Mouse (Mus musculus) frontal cortex, adult (tissue): ENCODE data around the gene Hspa1a.
"Not testable (repeated sequence)": the region's sequence is repeated elsewhere in the genome, so short reads cannot be mapped to it uniquely, and the experiment has no call there.

Source experiments
- ATAC-seq: cut with Nextera tagmentation; 2 replicates; pipeline ENCODE4 v1.9.2; 2017; ENCODE audit warnings: mild to moderate bottlenecking, moderate library complexity, mixed read lengths; ENCODE audit not compliant: low TSS enrichment

The Hspa1a gene

DNA sequence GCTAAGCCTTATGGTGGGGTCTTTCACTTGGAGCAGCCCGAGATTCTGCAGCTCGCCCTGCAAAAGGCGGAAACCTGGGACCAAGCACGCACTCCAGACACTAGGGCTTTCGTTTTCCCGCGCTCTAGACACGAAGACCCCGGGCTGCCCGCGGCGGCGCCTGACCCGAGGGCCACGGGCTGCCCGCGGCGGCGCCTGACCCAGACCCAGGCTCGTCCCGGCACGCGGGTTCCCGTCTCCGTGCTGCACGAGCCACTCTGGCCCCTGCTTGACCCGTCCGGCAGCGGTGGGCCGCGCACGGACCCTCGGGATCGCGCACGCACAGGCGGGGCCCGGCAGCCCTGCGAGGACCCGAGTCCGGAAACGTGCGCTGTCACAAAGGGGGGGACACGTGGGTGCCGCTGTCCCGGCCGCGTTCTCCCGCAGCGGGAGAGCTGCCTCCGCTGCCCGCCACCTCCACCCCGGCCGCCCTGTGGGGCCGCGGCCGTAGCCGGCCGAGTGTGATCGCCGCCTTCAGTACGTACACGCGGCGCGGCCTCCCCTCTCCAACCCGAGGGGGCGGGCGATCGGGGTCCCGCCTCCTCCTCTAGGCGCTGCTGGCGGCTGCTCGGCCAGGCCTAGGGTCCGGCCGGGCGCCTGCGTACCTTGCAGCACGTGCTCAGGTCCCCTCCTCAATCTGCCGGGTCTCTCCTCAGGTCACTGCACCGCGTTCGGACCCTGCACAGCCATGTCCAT, 28.9 kb upstream of the Hspa1a start, which contains the start of gene Vars:
TSS of gene Vars (plus strand) at position 271 of the 735 bp plus-strand sequence.
- ATAC-seq, result peak; percentile 76

DNA sequence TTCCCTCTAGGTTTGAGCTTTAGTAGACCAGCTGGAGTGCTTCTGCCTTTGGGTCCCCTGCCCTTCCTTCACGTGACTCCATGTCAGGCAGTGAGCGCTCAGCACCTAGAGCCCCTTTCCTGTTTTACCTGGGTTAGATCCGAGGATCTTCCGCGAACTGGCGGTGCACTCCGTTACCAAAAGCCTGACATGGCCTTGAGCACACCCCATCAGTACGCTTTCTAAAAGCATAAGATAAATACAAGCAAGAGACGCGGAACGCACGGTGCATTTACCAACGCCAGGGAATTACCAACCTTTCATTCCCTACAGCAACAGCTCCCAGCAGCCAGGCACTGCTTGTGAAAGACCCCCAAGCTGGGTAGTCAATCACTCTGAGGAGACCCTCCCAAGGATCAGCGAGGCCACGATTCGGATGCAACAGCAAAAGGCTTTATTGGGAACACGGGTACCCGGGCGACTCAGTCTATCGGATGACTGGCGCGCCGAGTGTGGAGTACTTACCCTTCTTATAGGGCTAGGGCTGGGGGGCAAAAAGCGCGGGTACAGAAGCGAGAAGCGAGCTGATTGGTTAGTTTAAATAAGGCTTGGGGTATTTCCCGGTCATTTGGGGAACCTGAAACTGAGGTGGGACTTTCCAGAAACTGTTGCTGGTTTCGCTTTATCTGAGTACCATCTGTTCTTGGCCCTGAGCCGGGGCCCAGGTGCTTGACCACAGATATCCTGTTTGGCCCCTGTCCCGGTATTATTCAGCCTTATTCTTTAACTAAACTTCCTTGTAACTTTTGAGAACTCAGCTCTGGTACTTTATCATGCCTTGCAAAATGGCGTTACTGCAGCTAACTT, 28.1 kb upstream of the Hspa1a start:
- ATAC-seq, result not testable (repeated sequence)

DNA sequence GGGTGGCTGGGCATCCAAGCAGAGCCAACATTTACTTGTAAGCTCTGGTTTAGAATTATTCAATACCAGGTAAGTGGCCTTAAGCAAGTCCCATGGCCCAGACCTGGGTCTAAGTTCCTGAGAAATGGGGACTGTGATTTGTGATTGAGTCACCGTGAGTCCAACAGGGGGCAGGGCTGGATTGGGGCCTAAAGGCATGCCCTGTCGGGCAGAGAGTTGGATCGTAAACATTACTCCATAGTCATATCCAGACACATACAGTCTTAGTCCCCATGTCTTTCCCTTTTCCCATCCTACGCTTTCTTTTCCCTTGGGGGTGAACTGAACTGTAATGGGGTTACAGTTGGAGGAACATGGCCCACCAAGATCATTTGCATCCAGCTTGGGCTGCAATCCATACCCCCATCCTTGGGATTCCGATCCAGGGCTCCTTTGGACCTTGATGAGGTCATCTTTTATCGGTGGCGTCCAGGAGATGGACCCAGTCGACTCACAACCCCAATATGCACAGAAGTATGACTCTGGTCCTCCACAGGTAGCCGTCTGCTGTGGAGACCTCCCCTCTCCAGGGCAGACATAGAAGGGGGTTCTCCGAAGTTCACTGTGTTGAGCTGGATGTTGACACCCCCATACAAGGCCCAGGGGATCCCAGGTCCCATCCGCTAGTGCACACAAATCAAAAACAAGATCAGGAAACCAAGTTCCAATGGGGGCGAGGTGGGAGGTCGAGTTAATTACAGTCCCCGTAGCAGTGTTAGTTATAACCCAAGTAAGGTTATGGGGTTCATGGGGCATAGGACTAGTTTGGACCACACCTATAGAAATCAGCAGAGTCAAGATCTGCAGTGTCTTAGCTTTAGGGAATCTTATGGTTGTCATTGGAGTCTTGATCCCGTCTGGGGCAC, 26.8 kb upstream of the Hspa1a start:
- ATAC-seq, result no peak

DNA sequence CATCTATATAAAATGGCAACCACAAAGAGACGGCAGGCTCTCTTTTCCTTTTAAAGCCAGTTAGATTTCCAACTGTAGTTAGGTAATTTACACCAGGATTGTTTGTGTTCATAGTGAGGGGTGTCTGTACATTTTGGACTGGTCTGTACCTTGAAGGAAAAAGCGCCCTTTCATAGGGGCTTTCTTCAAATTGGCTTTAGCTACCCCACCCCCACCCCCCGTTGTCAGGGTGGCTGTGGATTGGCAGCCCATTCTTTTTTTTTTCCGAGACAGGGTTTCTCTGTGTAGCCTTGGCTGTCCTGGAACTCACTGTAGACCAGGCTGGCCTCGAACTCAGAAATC, 25.2 kb upstream of the Hspa1a start:
- no peak for ATAC-seq

DNA sequence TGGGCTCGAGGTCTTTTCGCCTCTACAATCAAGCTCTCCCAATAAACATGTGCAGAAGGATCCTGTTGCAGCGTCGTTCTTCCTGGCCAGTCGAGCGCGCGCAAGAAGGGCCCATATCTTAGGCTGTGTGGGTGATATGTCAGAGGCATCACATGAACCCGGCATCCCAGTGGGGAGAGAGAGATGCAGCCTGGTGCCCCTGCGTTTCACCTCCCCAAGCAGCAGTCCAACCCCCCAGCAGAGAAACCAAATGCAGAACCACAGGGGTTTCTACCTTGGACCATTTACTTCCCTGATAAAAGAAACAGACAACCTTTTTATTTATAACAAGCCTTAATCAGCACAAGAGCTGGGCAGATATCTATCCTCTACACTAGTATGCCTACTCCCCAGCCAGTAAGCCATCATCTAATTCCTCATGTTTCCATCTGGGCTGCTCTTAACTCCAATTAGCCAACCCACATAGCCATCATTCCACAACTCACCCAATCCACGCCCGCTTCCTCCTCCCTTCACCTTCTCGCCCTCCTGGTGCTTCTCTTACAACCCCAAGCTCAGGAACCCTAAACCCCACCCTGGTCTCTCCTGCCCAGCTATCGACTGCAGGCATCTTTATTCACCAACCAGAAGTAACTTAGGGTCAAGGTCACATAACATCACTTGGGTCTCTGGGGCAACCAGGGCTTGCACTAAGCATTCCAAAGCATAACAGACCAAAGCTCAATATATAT, 24.6 kb upstream of the Hspa1a start:
- ATAC-seq, result no peak

DNA sequence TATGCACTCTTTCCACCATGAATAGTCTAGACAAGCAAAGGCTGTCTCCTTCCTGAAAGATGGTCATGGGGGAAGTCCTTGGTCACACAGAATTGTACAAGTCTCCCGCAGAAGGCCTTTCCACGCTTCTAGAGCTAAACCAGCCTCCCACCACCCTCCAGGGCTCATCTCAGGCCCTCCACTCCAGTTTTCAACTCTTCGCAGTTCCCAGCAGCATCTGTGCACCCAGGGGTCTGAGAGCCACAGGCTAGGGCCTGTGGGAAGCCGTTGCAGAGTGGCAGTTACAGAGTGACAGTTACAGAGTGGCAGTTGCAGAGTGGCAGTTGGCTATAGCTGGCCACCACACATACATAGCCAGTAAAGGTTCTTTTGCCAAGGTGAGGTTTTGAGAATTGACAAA, 24.0 kb upstream of the Hspa1a start:
- not testable (repeated sequence) for ATAC-seq

DNA sequence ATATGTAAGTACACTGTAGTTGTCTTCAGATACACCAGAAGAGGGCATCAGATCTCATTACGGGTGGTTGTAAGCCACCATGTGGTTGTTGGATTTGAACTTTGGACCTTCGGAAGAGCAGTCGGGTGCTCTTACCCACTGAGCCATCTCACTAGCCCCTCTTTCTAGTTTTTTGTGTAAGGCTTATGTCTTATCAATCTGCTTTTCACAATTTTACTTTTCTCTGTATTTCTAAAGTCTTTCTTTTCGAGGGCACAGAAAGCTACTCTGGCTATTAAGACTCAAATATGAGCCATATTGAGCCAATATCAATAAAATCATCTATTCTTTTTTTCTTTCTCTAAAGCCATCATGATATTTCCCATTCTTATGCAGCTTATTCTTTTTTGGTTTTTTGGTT, 23.2 kb upstream of the Hspa1a start:
- ATAC-seq, result not testable (repeated sequence)

DNA sequence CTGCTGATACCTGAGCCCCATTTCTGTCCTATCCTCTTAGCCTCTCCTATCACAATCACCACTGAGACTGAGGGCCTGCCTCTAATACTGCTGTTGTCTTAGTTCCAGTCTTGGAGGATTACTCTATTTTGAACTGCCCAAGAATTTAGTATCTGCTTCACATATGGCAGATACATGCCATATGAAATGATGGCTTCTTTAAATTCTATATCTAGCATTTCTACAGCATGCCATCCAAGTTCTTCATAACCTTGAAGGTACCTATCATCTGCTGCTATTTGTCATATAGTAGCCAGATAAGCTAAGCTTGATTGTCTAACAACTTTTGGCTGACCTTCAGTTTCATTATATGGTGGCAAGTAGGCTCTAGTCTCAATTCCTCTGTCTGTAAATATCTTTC, 22.8 kb upstream of the Hspa1a start:
- ATAC-seq, result no peak

DNA sequence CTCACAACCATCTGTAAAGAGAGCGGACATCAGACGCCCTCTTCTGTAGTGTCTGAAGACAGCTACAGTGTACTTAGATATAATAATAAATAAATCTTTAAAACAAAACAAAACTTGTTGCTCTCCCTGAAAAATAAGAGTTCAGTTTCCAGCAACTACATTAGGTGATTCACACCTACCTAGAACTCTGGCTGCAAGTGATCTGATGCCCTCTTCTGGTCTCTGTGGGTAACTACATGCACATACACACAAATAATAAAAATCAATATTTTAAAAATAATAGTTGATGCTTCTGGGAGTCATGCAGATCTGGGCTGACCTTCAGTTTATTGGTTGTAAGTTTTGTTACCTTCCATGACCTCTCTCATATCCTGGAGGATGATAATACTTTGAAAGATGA, 12.3 kb upstream of the Hspa1a start:
- no peak for ATAC-seq

DNA sequence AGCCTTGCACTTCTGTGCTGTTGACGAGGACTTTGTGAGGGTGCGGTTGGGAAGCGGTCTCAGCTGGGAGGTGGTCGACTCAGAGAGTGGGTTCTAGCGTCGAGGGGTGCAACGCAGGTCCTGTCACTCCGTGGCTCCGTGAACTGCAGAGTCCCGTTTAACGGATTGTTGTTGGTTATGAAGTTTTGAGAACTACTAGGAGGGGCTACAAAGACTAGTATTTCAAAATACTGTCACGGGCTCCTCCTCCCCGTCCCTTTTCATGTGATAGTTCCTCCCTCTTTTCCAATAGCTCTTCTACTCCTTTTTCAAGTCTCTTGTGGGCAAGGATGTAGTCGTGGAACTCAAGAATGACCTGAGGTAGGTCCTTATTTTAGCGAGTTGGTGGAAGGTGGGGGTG, 10.4 kb upstream of the Hspa1a start:
- no peak for ATAC-seq

DNA sequence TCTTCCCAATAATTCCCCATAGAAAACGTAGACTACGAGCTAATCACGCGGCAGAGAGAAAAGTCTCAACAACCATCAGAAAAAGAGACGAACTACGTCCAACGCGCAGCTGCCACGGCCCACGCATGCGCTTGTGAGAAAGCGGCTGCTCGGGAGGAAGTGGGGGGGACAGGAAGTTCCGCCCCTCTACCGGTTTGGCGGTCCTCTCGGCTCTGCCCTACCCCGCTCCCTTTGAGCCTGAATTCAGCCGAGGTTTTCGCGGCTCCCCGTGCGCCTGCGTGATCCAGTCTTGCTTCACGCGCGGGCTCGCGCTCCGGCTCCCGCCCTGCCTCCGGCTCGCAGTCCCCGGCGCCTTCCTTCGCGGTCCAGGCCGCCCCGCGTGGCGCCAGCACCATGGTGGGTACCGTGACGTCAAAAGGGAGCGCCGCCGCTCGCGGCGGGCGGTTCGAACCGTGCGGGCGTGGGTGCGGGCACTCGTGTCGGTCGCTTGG, 9.8 kb upstream of the Hspa1a start, which contains the start of gene Lsm2:
TSS of gene Lsm2 (plus strand) at position 173 of the 491 bp plus-strand sequence.
- ATAC-seq, result peak; percentile 92

DNA sequence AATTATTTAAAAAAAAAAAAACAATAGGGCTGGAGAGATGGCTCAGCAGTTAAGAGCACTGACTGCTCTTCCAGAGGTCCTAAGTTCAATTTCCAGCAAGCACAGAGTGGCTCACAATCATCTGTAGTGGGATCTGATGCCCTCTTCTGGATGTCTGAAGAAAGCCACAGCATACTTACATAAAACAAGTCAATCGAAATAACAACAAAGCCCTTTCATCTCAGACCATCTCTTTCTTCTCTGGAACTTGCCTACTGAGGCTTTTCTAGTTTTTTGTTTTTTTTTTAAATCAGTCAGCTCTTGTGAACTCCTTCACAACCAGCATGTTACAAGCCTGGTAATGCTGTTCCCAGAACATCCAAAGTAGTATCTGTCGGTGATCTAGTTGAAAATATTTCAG, 8.7 kb upstream of the Hspa1a start:
- peak; percentile 18; the same call in 1 of the 2 replicates for ATAC-seq

DNA sequence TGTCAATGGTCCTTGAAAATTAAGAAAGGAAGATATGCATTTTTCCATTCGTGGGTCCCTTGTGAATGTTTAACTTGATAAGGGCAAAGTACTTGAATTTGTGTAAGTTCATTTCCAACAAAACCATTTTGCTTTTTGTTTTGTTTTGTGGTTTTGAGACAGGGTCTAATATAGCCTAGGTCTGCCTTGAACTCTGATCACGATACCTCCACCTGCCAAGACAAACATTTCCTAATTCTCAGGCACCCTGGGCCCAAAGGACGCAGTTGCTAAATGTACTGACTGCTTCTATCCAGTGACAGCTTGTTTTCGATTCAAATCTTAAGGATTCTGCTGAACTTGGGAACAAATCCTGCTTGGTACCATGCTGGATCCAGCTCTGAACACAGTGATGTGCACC, 7.7 kb upstream of the Hspa1a start:
- no peak for ATAC-seq

DNA sequence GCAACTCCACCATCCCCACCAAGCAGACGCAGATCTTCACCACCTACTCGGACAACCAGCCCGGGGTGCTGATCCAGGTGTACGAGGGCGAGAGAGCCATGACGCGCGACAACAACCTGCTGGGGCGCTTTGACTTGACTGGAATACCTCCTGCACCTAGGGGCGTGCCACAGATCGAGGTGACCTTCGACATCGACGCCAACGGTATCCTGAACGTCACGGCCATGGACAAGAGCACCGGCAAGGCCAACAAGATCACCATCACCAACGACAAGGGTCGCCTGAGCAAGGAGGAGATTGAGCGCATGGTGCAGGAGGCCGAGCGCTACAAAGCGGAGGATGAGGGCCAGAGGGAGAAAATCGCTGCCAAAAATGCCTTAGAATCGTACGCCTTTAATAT, 6.3 kb upstream of the Hspa1a start:
- no peak for ATAC-seq

DNA sequence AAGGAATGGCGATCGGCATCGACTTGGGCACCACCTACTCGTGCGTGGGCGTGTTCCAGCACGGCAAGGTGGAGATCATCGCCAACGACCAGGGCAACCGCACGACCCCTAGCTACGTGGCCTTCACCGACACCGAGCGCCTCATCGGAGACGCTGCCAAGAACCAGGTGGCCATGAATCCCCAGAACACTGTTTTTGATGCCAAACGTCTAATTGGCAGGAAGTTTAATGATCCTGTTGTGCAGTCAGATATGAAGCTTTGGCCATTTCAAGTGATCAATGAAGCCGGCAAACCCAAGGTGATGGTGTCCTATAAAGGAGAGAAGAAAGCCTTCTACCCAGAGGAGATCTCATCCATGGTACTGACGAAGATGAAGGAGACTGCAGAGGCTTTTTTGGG, 5.0 kb upstream of the Hspa1a start:
- ATAC-seq, result no peak

DNA sequence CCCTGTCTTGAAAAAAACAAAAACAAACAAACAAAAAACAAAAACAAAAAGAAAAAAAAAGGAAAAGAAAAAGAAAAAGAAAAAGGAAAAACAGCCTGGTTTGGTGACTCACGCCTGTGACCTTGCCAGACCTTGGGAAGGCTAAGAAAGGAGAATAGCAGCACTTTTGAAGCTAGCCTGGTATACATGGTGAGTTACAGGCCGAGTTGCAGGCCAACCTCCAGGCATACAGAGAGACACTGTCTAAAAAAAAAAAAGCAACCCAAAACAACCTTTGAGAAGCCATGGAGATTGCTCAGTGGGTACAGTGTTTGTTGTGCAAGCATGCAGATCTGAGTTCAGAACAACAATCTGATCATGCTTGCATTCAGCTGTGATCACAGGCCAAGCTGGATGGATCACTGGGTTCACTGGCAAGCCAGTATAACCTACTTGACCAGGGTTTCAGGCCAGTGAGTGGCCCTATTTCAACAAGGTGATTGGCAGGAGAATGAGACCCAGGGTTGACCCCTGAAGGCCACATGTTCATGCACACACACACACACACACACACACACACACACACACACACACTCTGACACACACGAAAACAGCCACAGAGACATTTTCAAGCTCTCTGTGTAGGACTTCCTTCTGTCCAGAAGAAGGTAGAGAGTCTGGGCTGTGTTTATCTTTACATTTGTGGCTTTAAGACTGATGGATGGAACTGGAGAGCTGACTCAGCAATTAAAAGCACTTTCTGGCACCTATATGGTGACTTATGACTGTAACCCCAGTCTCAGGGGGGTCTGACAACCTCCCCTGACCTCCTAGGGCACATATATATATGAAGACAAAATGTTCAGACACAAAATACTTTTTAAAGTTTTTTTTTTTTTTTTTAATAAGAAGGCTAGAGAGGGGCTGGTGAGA, 3.9 kb upstream of the Hspa1a start:
- ATAC-seq, result no peak

DNA sequence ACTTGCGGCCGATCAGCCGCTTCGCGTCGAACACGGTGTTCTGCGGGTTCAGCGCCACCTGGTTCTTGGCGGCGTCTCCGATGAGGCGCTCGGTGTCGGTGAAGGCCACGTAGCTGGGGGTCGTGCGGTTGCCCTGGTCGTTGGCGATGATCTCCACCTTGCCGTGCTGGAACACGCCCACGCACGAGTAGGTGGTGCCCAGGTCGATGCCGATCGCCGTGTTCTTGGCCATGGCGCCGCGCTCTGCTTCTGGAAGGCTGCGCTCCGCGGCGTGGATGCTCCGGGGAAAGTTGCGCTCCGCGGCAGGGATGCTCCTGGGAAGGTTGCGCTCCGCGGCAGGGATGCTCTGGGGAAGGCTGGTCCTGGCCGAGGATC, 275 bp downstream of the Hspa1a start:
- not testable (repeated sequence) for ATAC-seq

DNA sequence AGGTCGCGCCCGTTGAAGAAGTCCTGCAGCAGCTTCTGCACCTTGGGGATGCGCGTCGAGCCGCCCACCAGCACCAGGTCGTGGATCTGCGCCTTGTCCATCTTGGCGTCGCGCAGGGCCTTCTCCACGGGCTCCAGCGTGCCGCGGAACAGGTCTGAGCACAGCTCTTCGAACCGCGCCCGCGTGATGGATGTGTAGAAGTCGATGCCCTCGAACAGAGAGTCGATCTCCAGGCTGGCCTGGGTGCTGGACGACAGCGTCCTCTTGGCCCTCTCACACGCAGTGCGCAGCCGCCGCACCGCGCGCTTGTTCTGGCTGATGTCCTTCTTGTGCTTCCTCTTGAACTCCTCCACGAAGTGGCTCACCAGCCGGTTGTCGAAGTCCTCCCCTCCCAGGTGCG, 1.1 kb downstream of the Hspa1a start:
- not testable (repeated sequence) for ATAC-seq

DNA sequence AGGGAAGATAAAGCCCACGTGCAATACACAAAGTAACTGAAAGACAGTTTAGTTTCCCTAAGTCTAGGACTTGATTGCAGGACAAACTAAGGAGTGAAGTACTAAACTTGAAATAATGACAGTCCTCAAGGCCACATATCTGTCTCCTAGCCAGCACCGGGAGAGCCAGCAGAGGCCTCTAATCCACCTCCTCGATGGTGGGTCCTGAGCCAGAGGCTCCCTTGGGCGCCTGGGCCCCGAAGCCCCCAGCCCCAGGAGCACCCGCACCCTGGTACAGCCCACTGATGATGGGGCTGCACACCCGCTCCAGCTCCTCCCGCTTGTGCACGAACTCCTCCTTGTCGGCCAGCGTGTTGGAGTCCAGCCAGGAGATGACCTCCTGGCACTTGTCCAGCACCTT, 2.1 kb downstream of the Hspa1a start, which contains the start of gene Gm20481:
TSS of gene Gm20481 (plus strand) at position 91 of the 400 bp plus-strand sequence.
- not testable (repeated sequence) for ATAC-seq

DNA sequence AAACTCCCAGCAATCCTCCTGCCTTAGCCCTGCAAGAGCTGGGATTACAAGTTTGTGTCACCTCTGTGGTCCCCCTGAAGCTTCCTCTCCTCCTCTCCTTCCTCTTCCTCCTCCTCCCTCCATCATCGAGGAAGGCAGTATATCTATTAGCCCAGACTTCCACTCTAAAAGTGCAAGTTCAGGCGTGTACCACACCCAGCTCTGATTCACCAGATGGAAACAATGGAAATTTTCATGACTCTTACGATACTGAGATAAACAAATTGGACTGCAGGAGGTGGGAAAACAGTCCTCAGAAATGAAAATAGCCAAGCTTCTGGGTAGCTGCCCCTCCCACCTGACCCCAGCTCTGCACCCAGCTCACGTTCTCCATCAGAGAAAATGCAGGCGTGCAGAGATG, 6.3 kb downstream of the Hspa1a start:
- no peak for ATAC-seq
